Mouse (Mus musculus): Measurements from ENCODE around the gene Ccnt2. TPM values are rescaled to one million over a fixed set of nuclear protein-coding genes. Genes with fewer than 3 reads are reported as not detected.

The Ccnt2 gene
- total and polyA plus RNA-seq, 2 experiments from 2014 or later: 30.6 to 37.4 TPM

GRCm38 (mm10) chr1:127836619-127837018 is 62.7 kb downstream of the Ccnt2 start:
- peaks cover 6% of the 10 kb centered on the region; the same call in 1 of the 2 replicates for H3K4me1 ChIP-seq (ENCODE audit: control insufficient read depth, insufficient read depth)
- H3K27me3 ChIP-seq (ENCODE audit: control insufficient read depth, insufficient read depth, low read length): no peaks in the 10 kb centered on the region
- H3K9me3 ChIP-seq (replicated peaks; ENCODE audit: control insufficient read depth, low read length): no peaks in the 10 kb centered on the region
- H3K9ac ChIP-seq (replicated peaks; ENCODE audit: low read depth, low read length): no peak overlapping the region
- 64% methylated on average over 4 of the region's 4 CpGs for whole genome bisulfite sequencing
- no peak overlapping the region for H3K4me3 ChIP-seq (ENCODE audit: low read depth, low read length)
- no peak overlapping the region for H3K27ac ChIP-seq (ENCODE audit: low read depth)
- no peaks in the 10 kb centered on the region for H3K36me3 ChIP-seq (replicated peaks; ENCODE audit: control insufficient read depth, insufficient read depth, low read length)
- ATAC-seq (ENCODE audit: insufficient read depth, low read depth) (no peak), DNase-seq (ENCODE audit: low spot score) (no peak)
- no peak overlapping the region for H3K4me2 ChIP-seq (ENCODE audit: low read depth, low read length)
- no peak for TF ChIP-seq CTCF (IDR thresholded peaks at IDR 0.05; ENCODE audit: low read depth)
- no peak for TF ChIP-seq EP300 (IDR thresholded peaks at IDR 0.05; ENCODE audit: low read depth)

- Histone ChIP-seq H3K9ac (replicated peaks; ENCODE audit: low read depth, low read length) (no peak overlapping the region), H3K4me3 (ENCODE audit: low read depth, low read length) (no peak overlapping the region), H3K27me3 (ENCODE audit: control insufficient read depth, insufficient read depth, low read length) (no peaks in the 10 kb centered on the region), H3K9me3 (replicated peaks; ENCODE audit: control insufficient read depth, low read length) (no peaks in the 10 kb centered on the region), H3K36me3 (replicated peaks; ENCODE audit: control insufficient read depth, insufficient read depth, low read length) (no peaks in the 10 kb centered on the region), H3K27ac (ENCODE audit: low read depth) (no peak overlapping the region), H3K4me1 (ENCODE audit: control insufficient read depth, insufficient read depth) (peaks cover 6% of the 10 kb centered on the region; the same call in 1 of the 2 replicates), H3K4me2 (ENCODE audit: low read depth, low read length) (no peak overlapping the region)
- 47% methylated on average over 1 of the region's 1 CpGs for WGBS
- ATAC-seq (ENCODE audit: insufficient read depth, low read depth) (no peak), DNase-seq (ENCODE audit: low spot score) (no peak)
- TF ChIP-seq EP300 (IDR thresholded peaks at IDR 0.05; ENCODE audit: low read depth) (no peak), CTCF (IDR thresholded peaks at IDR 0.05; ENCODE audit: low read depth) (no peak)
Observed at GRCm38 (mm10) chr1:127838602-127839001, 64.6 kb downstream of the Ccnt2 start.

- no peak for TF ChIP-seq CTCF (IDR thresholded peaks at IDR 0.05; ENCODE audit: low read depth)
- TF ChIP-seq EP300 (IDR thresholded peaks at IDR 0.05; ENCODE audit: low read depth): no peak
- no peaks in the 10 kb centered on the region for H3K27me3 ChIP-seq (ENCODE audit: control insufficient read depth, insufficient read depth, low read length)
- H3K27ac ChIP-seq (ENCODE audit: low read depth): no peak overlapping the region
- H3K36me3 ChIP-seq (replicated peaks; ENCODE audit: control insufficient read depth, insufficient read depth, low read length): no peaks in the 10 kb centered on the region
- 45% methylated on average over 5 of the region's 5 CpGs for WGBS
- H3K9me3 ChIP-seq (replicated peaks; ENCODE audit: control insufficient read depth, low read length): no peaks in the 10 kb centered on the region
- ATAC-seq (ENCODE audit: insufficient read depth, low read depth) (no peak), DNase-seq (ENCODE audit: low spot score) (no peak)
- no peak overlapping the region for H3K4me2 ChIP-seq (ENCODE audit: low read depth, low read length)
- no peak overlapping the region for H3K4me3 ChIP-seq (ENCODE audit: low read depth, low read length)
- no peaks in the 10 kb centered on the region for H3K4me1 ChIP-seq (ENCODE audit: control insufficient read depth, insufficient read depth)
- H3K9ac ChIP-seq (replicated peaks; ENCODE audit: low read depth, low read length): no peak overlapping the region
Observed at GRCm38 (mm10) chr1:127845472-127845871, 71.5 kb downstream of the Ccnt2 start.

GRCm38 (mm10) chr1:127850075-127850610 is 76.2 kb downstream of the Ccnt2 start:
- WGBS: 50% methylated on average over 7 of the region's 7 CpGs
- no peak overlapping the region; the same call in 1 of the 2 replicates for H3K27ac ChIP-seq (ENCODE audit: low read depth)
- DNase-seq (ENCODE audit: low spot score): no peak
- peaks cover 6% of the 10 kb centered on the region; the same call in 1 of the 2 replicates for H3K9me3 ChIP-seq (replicated peaks; ENCODE audit: control insufficient read depth, low read length)
- no peaks in the 10 kb centered on the region for H3K4me1 ChIP-seq (ENCODE audit: control insufficient read depth, insufficient read depth)
- H3K36me3 ChIP-seq (replicated peaks; ENCODE audit: control insufficient read depth, insufficient read depth, low read length): no peaks in the 10 kb centered on the region
- no peak overlapping the region for H3K4me3 ChIP-seq (ENCODE audit: low read depth, low read length)
- H3K27me3 ChIP-seq (ENCODE audit: control insufficient read depth, insufficient read depth, low read length): no peaks in the 10 kb centered on the region
- H3K9ac ChIP-seq (replicated peaks; ENCODE audit: low read depth, low read length): no peak overlapping the region
- H3K4me2 ChIP-seq (ENCODE audit: low read depth, low read length): no peak overlapping the region
- ATAC-seq (ENCODE audit: insufficient read depth, low read depth): no peak
- TF ChIP-seq CTCF (IDR thresholded peaks at IDR 0.05; ENCODE audit: low read depth) (no peak), EP300 (IDR thresholded peaks at IDR 0.05; ENCODE audit: low read depth) (no peak)

GRCm38 (mm10) chr1:127854486-127855222 is 80.7 kb downstream of the Ccnt2 start, which contains the start of gene Map3k19:
Gene Map3k19 (minus strand): TSS chr1:127855031.
- Histone ChIP-seq H3K9ac (replicated peaks; ENCODE audit: low read depth, low read length) (no peak within 1 kb of the TSS), H3K4me1 (ENCODE audit: control insufficient read depth, insufficient read depth) (no peaks in the 10 kb centered on the region), H3K36me3 (replicated peaks; ENCODE audit: control insufficient read depth, insufficient read depth, low read length) (no peaks in the 10 kb centered on the region), H3K4me3 (ENCODE audit: low read depth, low read length) (no peak within 1 kb of the TSS), H3K9me3 (replicated peaks; ENCODE audit: control insufficient read depth, low read length) (peaks cover 6% of the 10 kb centered on the region; the same call in 1 of the 2 replicates), H3K4me2 (ENCODE audit: low read depth, low read length) (no peak within 1 kb of the TSS), H3K27ac (ENCODE audit: low read depth) (no peak within 1 kb of the TSS), H3K27me3 (ENCODE audit: control insufficient read depth, insufficient read depth, low read length) (no peaks in the 10 kb centered on the region)
- TF ChIP-seq EP300 (IDR thresholded peaks at IDR 0.05; ENCODE audit: low read depth): no peak
- no peak for TF ChIP-seq CTCF (IDR thresholded peaks at IDR 0.05; ENCODE audit: low read depth)
- DNase-seq (ENCODE audit: low spot score): no peak
- 79% methylated on average over 14 of the region's 14 CpGs for WGBS
- no peak for ATAC-seq (ENCODE audit: insufficient read depth, low read depth)

Other genes with a start within 250 kb of the Ccnt2 start
- gene Tmem163, start 94.6 kb upstream of the Ccnt2 start, total RNA-seq (2014; rRNA removed; ENCODE audit: low replicate concordance): 6.2 and 16.6 TPM in 2 replicates
- gene Tmem163, start 94.6 kb upstream of the Ccnt2 start, polyA plus RNA-seq (2015; fragmentation: Nextera tagmentation; extraction: Ambion mirVana): 17.3 and 21.1 TPM in 2 replicates
- gene Acmsd, start 44.8 kb upstream of the Ccnt2 start, total RNA-seq (2014; rRNA removed; ENCODE audit: low replicate concordance): 0.12 TPM in 1 of 2 replicates, not detected in the other
- gene Acmsd, start 44.8 kb upstream of the Ccnt2 start, polyA plus RNA-seq (2015; fragmentation: Nextera tagmentation; extraction: Ambion mirVana): 0.05 and 0.18 TPM in 2 replicates
- 0.04 TPM in 1 of 2 replicates, not detected in the other for gene Map3k19, start 80.9 kb downstream of the Ccnt2 start, total RNA-seq (2014; rRNA removed; ENCODE audit: low replicate concordance)
- gene Map3k19, start 80.9 kb downstream of the Ccnt2 start, polyA plus RNA-seq (2015; fragmentation: Nextera tagmentation; extraction: Ambion mirVana): 0.04 TPM in 1 of 2 replicates, not detected in the other
- gene Rab3gap1, start 94.6 kb downstream of the Ccnt2 start, total RNA-seq (2014; rRNA removed; ENCODE audit: low replicate concordance): 39.8 and 43.9 TPM in 2 replicates
- gene Rab3gap1, start 94.6 kb downstream of the Ccnt2 start, polyA plus RNA-seq (2015; fragmentation: Nextera tagmentation; extraction: Ambion mirVana): 21.4 and 22.7 TPM in 2 replicates